ENCODE assay signal across 21 mouse cellular contexts in the genomic region with DNA sequence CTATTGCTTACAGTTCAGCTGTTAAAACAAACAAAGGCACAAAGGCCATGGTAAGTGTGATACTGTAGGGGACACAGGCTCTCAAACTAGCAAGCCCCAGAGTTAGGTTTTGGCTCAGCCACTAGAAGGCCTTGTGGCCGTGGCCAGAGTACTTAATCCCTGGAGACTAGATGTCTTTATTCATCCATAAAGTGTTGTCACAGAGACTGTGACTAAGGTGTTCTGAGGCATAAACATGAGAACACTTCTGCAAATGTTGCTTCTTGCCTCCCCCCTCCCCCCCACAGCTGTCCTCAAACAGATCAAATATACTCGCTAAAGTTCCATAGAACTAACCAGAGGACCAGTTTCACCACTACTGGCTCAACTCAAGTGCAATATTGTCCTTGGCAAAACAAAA. TPM values are rescaled to one million over a fixed set of nuclear protein-coding genes. Genes with fewer than 3 reads are reported as not detected.
A peak's percentile ranks its signal among the peaks of the same experiment; 100 is the strongest.
DNase-seq lines count a peak whose midpoint lies in the region; ATAC-seq and TF ChIP-seq lines count a peak whose summit lies in the region.
"Had no signal": no experiment of that assay in that cellular context is flagged by ENCODE, and none has a peak within 500 bp of the region (broad histone marks: within the 10 kb centered on the region; RNA-seq: fewer than 3 reads in every experiment).

No protein-coding gene starts in this region.

- peaks cover 3% of the 10 kb centered on the region for H3K79me3 ChIP-seq in C2C12 (ENCODE audit: low read depth)

- H3K27ac ChIP-seq in forebrain, embryonic 11.5 days (ENCODE audit: low read depth, low read length) = no peak overlapping the region
- no peak overlapping the region for H3K27ac ChIP-seq in forebrain, postnatal 0 days (ENCODE audit: low read depth, low read length)
- H3K27ac ChIP-seq in heart, embryonic 13.5 days (replicated peaks) = 0 out of 2 replicates have a peak overlapping the region, but pooled peaks have one; percentile 24
- H3K27ac ChIP-seq: embryonic facial prominence, embryonic 13.5 days; forebrain, embryonic 13.5 days; heart, embryonic 15.5 days; hindbrain, embryonic 15.5 days had no signal

- no peaks in the 10 kb centered on the region for H3K4me1 ChIP-seq in forebrain, embryonic 11.5 days (replicated peaks; ENCODE audit: control insufficient read depth, insufficient read depth, low read length)
- H3K4me1 ChIP-seq in forebrain, postnatal 0 days (ENCODE audit: insufficient read depth) = no peaks in the 10 kb centered on the region; the same call in 1 of the 2 replicates
- peaks cover 41% of the 10 kb centered on the region for H3K4me1 ChIP-seq in heart, embryonic 13.5 days

- no peak for TF ChIP-seq CTCF in forebrain, postnatal 0 days (IDR thresholded peaks at IDR 0.05; ENCODE audit: low read depth)
- TF ChIP-seq CTCF in C2C12 (IDR thresholded peaks at IDR 0.05; ENCODE audit: control insufficient read depth, insufficient read depth, insufficient read length) = no peak

- H3K79me2 ChIP-seq in C2C12 (ENCODE audit: control insufficient read depth, insufficient read depth) = peaks cover 9% of the 10 kb centered on the region

- H3K9ac ChIP-seq in forebrain, embryonic 11.5 days (ENCODE audit: low read length) = no peak overlapping the region
- no peak overlapping the region for H3K9ac ChIP-seq in forebrain, postnatal 0 days
- H3K9ac ChIP-seq in heart, embryonic 13.5 days = no peak overlapping the region
- H3K9ac ChIP-seq: embryonic facial prominence, embryonic 13.5 days; forebrain, embryonic 13.5 days; heart, embryonic 15.5 days; hindbrain, embryonic 15.5 days had no signal

- H3ac ChIP-seq in C2C12 (ENCODE audit: control insufficient read depth, insufficient read length, low read depth) = no peak overlapping the region

- 85% methylated on average over 2 of the region's 2 CpGs for WGBS in forebrain, embryonic 11.5 days
- WGBS in forebrain, postnatal 0 days = 84% methylated on average over 2 of the region's 2 CpGs
- WGBS in heart, embryonic 13.5 days = 80% methylated on average over 2 of the region's 2 CpGs

- H3K4me2 ChIP-seq in forebrain, embryonic 11.5 days (ENCODE audit: low read depth, low read length, severe bottlenecking) = no peak overlapping the region
- no peak overlapping the region for H3K4me2 ChIP-seq in forebrain, postnatal 0 days (ENCODE audit: low read depth)
- no peak overlapping the region for H3K4me2 ChIP-seq in heart, embryonic 13.5 days
- H3K4me2 ChIP-seq: embryonic facial prominence, embryonic 13.5 days; forebrain, embryonic 13.5 days; heart, embryonic 15.5 days; hindbrain, embryonic 15.5 days had no signal

- no peaks in the 10 kb centered on the region for H3K36me3 ChIP-seq in forebrain, embryonic 11.5 days (ENCODE audit: control insufficient read depth, insufficient read depth, low read length)
- H3K36me3 ChIP-seq in forebrain, postnatal 0 days (ENCODE audit: insufficient read depth) = no peaks in the 10 kb centered on the region
- H3K36me3 ChIP-seq in heart, embryonic 13.5 days = no peaks in the 10 kb centered on the region
- H3K36me3 ChIP-seq in C2C12 (ENCODE audit: control insufficient read depth, insufficient read depth) = no peaks in the 10 kb centered on the region
- H3K36me3 ChIP-seq: embryonic facial prominence, embryonic 13.5 days; G1E; heart, embryonic 15.5 days; hindbrain, embryonic 15.5 days had no signal

- no peak overlapping the region for H3K4me3 ChIP-seq in forebrain, embryonic 11.5 days (ENCODE audit: low read depth, low read length)
- H3K4me3 ChIP-seq in forebrain, postnatal 0 days (ENCODE audit: low read depth, low read length) = no peak overlapping the region
- H3K4me3 ChIP-seq in heart, embryonic 13.5 days = no peak overlapping the region
- no peak overlapping the region for H3K4me3 ChIP-seq in C2C12 (ENCODE audit: insufficient read depth, poor library complexity, severe bottlenecking)
- H3K4me3 ChIP-seq: embryonic facial prominence, embryonic 13.5 days; forebrain, embryonic 13.5 days; heart, embryonic 15.5 days; hindbrain, embryonic 15.5 days had no signal

- peak; percentile 10 for DNase-seq in forebrain, embryonic 11.5 days (ENCODE audit: low spot score)
- no peak for DNase-seq in forebrain, postnatal 0 days
- no peak for DNase-seq in heart, postnatal 36 days
- no peak for DNase-seq in frontal cortex, postnatal 10 days (ENCODE audit: low spot score in 2 of 2)
- DNase-seq: adrenal gland, postnatal 14 days; cerebellum, adult 11-12 months; cerebellum, adult 9-10 months; cerebellum, postnatal 36 days; gastrocnemius, postnatal 36 days; heart, adult 18-20 months; heart, postnatal 14 days; kidney, adult 2 months had no signal

- no peaks in the 10 kb centered on the region; the same call in 1 of the 2 replicates for H3K27me3 ChIP-seq in forebrain, embryonic 11.5 days (ENCODE audit: control insufficient read depth, insufficient read depth, low read length)
- H3K27me3 ChIP-seq in forebrain, postnatal 0 days (ENCODE audit: insufficient read depth, low read length) = no peaks in the 10 kb centered on the region
- H3K27me3 ChIP-seq in heart, embryonic 13.5 days (replicated peaks) = no peaks in the 10 kb centered on the region
- H3K27me3 ChIP-seq in C2C12 (ENCODE audit: control insufficient read depth, insufficient read depth, insufficient read length) = no peaks in the 10 kb centered on the region
- H3K27me3 ChIP-seq: embryonic facial prominence, embryonic 13.5 days; forebrain, embryonic 13.5 days; heart, embryonic 15.5 days; hindbrain, embryonic 15.5 days had no signal

- no peak for ATAC-seq in forebrain, embryonic 11.5 days (replicated peaks; ENCODE audit: low FRiP score)
- no peak for ATAC-seq in forebrain, postnatal 0 days
- no peak for ATAC-seq in heart, embryonic 13.5 days (ENCODE audit: extremely low read depth, insufficient number of reproducible peaks, low FRiP score, low TSS enrichment)
- no peak for ATAC-seq in monocyte, adult 5-6 weeks (replicated peaks; ENCODE audit: insufficient number of reproducible peaks, low FRiP score, low TSS enrichment, poor library complexity, severe bottlenecking)
- ATAC-seq: forebrain, embryonic 13.5 days; intestine, embryonic 16.5 days had no signal

- intact Hi-C loops in heart, postnatal 36 days (cut with DNase I) = no loop called here

- no peaks in the 10 kb centered on the region for H3K9me3 ChIP-seq in forebrain, embryonic 11.5 days (ENCODE audit: control insufficient read depth, low read length)
- no peaks in the 10 kb centered on the region for H3K9me3 ChIP-seq in forebrain, postnatal 0 days (ENCODE audit: low read length)
- H3K9me3 ChIP-seq in heart, embryonic 13.5 days = no peaks in the 10 kb centered on the region
- H3K9me3 ChIP-seq: embryonic facial prominence, embryonic 13.5 days; forebrain, embryonic 13.5 days; heart, embryonic 15.5 days; hindbrain, embryonic 15.5 days had no signal

TF ChIP-seq in C2C12, 6 proteins besides CTCF, POLR2A, EP300 and RAD21:
- TF ChIP-seq CEBPB (IDR thresholded peaks at IDR 0.05; ENCODE audit: low read depth) (no peak), FOSL1 (IDR thresholded peaks at IDR 0.05; ENCODE audit: insufficient read depth, low read length, poor library complexity, severe bottlenecking) (no peak), MYOD1 (IDR thresholded peaks at IDR 0.05; ENCODE audit: control insufficient read depth, insufficient read length, low read depth) (peak; percentile 18), MYOG (IDR thresholded peaks at IDR 0.05; ENCODE audit: control insufficient read depth, extremely low read depth, insufficient read length) (no peak)
TF ChIP-seq in C2C12: peak in this region for 1.

RNA-seq across cellular contexts. Expression of gene Lbh, which starts 4.0 kb away (rescaled TPM):
- 2.9 and 3.3 TPM in 2 replicates for polyA plus RNA-seq in forebrain, embryonic 11.5 days (2014; fragmentation: Nextera tagmentation; extraction: Ambion mirVana)
- total RNA-seq in forebrain, postnatal 0 days (2014; rRNA removed) = 51.9 and 66.7 TPM in 2 replicates
- 3.0 and 3.1 TPM in 2 replicates for polyA plus RNA-seq in forebrain, postnatal 0 days (2015; fragmentation: Nextera tagmentation; extraction: Ambion mirVana)
- 25.6 and 30.8 TPM in 2 replicates for polyA plus RNA-seq in heart, embryonic 13.5 days (2015; fragmentation: Nextera tagmentation; extraction: Ambion mirVana)
- total RNA-seq in heart, postnatal 36 days (2021) = 100 to 1,000 TPM; 339 to 436 TPM
- 38.4 TPM for polyA plus RNA-seq in C2C12 (2012; fragmentation: generic; extraction: Trizol)
- total RNA-seq in monocyte, adult 5-6 weeks (2017) = 71.9 to 97.1 TPM (median 79.5 TPM) in 3 replicates
